Mouse (Mus musculus) cerebellum, adult 2 months (tissue): ENCODE measurements around the gene Ttll4.

Experiments used
- CTCF ChIP-seq: fragments of 200-500 bp; IDR thresholded peaks from 2 replicates; pipeline ENCODE4 v1.5.1; 2011; ENCODE audit warnings: low read depth, mild to moderate bottlenecking, control low read depth, low read length, moderate library complexity, borderline replicate concordance; ENCODE audit not compliant: insufficient read depth
- POLR2A ChIP-seq: fragments of 200-500 bp; IDR thresholded peaks from 2 replicates; pipeline ENCODE4 v1.6.1; 2011; ENCODE audit warnings: low read length, control low read depth, borderline replicate concordance; ENCODE audit not compliant: insufficient read depth

- TF ChIP-seq CTCF (no peak), POLR2A (no peak)
Measured at GRCm38 (mm10) chr1:74712046-74712445, 50.5 kb downstream of the Ttll4 start.
